Mouse (Mus musculus) intestine, embryonic 16.5 days (tissue): Measurements from ENCODE around the gene Dnajc12. TPM values are rescaled to one million over a fixed set of nuclear protein-coding genes. Genes with fewer than 3 reads are reported as not detected.
"Not testable (repeated sequence)": the region's sequence is repeated elsewhere in the genome, so short reads cannot be mapped to it uniquely, and the experiment has no call there.

Experiments
- ATAC-seq: fragments of 200-750 bp; cut with Nextera tagmentation; 2 replicates; pipeline ENCODE4 v1.8.0; 2017; ENCODE audit warnings: moderate TSS enrichment, moderate library complexity
- H3K27ac ChIP-seq: fragments of 300-500 bp; sonication (generic); 2 replicates; pipeline ENCODE4 v1.5.1; 2014; ENCODE audit warnings: mild to moderate bottlenecking, low read length
- H3K27me3 ChIP-seq: fragments of 300-500 bp; sonication (generic); replicated peaks from 2 replicates; pipeline ENCODE4 v1.6.1; 2014; ENCODE audit warnings: low read length, control low read depth, mixed read lengths; ENCODE audit not compliant: control insufficient read depth, insufficient read depth
- H3K36me3 ChIP-seq: fragments of 300-500 bp; sonication (generic); 2 replicates; pipeline ENCODE4 v1.6.1; 2014; ENCODE audit warnings: low read length, control low read depth; ENCODE audit not compliant: control insufficient read depth, insufficient read depth
- H3K4me1 ChIP-seq: fragments of 300-500 bp; sonication (generic); 2 replicates; pipeline ENCODE4 v1.6.1; 2014; ENCODE audit warnings: low read length, control low read depth, mixed read lengths; ENCODE audit not compliant: control insufficient read depth, insufficient read depth
- H3K4me2 ChIP-seq: fragments of 300-500 bp; sonication (generic); 2 replicates; pipeline ENCODE4 v1.6.1; 2014; ENCODE audit warnings: low read depth, low read length, control low read depth
- H3K4me3 ChIP-seq: fragments of 300-500 bp; sonication (generic); 2 replicates; pipeline ENCODE4 v1.5.1; 2014; ENCODE audit warnings: mild to moderate bottlenecking, low read length
- H3K9ac ChIP-seq: fragments of 300-500 bp; sonication (generic); 2 replicates; pipeline ENCODE4 v1.6.1; 2014; ENCODE audit warnings: low read depth, low read length
- H3K9me3 ChIP-seq: fragments of 300-500 bp; sonication (generic); 2 replicates; pipeline ENCODE4 v1.6.1; 2016; ENCODE audit warnings: low read length, control low read depth; ENCODE audit not compliant: control insufficient read depth
- WGBS: fragments of 180-500 bp; shearing (Covaris S2); extraction: QIAGEN DNeasy Blood & Tissue Kit; methylation state at CpG from one replicate; pipeline ENCODE4 v1.1.7; 2014; 5-methylcytosine and 5-hydroxymethylcytosine counted together
- polyA plus RNA-seq: library from polyadenylated mRNA; unstranded; fragments of >200 nt; fragmentation: Nextera tagmentation; extraction: Ambion mirVana; gene quantifications from 2 replicates; pipeline ENCODE4 v1.2.1, GENCODE M21; 2015

Gene Dnajc12
- polyA plus RNA-seq, 1 experiment from 2014 or later: 6.8 TPM

GRCm38 (mm10) chr10:63410162-63410956, 28.1 kb downstream of the Dnajc12 start:
- 62% methylated on average over 16 of the region's 16 CpGs for WGBS
- Histone ChIP-seq H3K27ac (no peak overlapping the region), H3K36me3 (no peaks in the 10 kb centered on the region), H3K9me3 (no peaks in the 10 kb centered on the region), H3K9ac (no peak overlapping the region), H3K4me1 (no peaks in the 10 kb centered on the region), H3K4me3 (no peak overlapping the region), H3K27me3 (no peaks in the 10 kb centered on the region), H3K4me2 (no peak overlapping the region)
- ATAC-seq: no peak

- H3K27me3 ChIP-seq, H3K36me3 ChIP-seq, H3K9me3 ChIP-seq, H3K27ac ChIP-seq, H3K9ac ChIP-seq, H3K4me2 ChIP-seq, H3K4me3 ChIP-seq, H3K4me1 ChIP-seq, ATAC-seq: not testable (repeated sequence)
- WGBS: 95% methylated on average over 6 of the region's 7 CpGs
Observed at GRCm38 (mm10) chr10:63411674-63412073, 29.4 kb downstream of the Dnajc12 start.

- Histone ChIP-seq H3K4me3 (no peak overlapping the region), H3K27me3 (no peaks in the 10 kb centered on the region), H3K9ac (no peak overlapping the region), H3K4me1 (no peaks in the 10 kb centered on the region), H3K4me2 (no peak overlapping the region), H3K36me3 (no peaks in the 10 kb centered on the region), H3K9me3 (no peaks in the 10 kb centered on the region), H3K27ac (no peak overlapping the region)
- ATAC-seq: no peak
- WGBS: 85% methylated on average over 17 of the region's 17 CpGs
Observed at GRCm38 (mm10) chr10:63412756-63413155, 30.5 kb downstream of the Dnajc12 start.

- Histone ChIP-seq H3K9ac (no peak overlapping the region), H3K36me3 (no peaks in the 10 kb centered on the region), H3K27me3 (no peaks in the 10 kb centered on the region), H3K27ac (no peak overlapping the region), H3K4me2 (no peak overlapping the region), H3K4me1 (no peaks in the 10 kb centered on the region), H3K9me3 (no peaks in the 10 kb centered on the region), H3K4me3 (no peak overlapping the region)
- WGBS: 49% methylated on average over 7 of the region's 7 CpGs
- no peak for ATAC-seq
Observed at GRCm38 (mm10) chr10:63415287-63415686, 33.0 kb downstream of the Dnajc12 start.

GRCm38 (mm10) chr10:63415850-63416249, 33.6 kb downstream of the Dnajc12 start:
- H3K4me2 ChIP-seq: no peak overlapping the region
- H3K36me3 ChIP-seq: no peaks in the 10 kb centered on the region
- H3K27ac ChIP-seq: no peak overlapping the region
- 49% methylated on average over 7 of the region's 7 CpGs for WGBS
- H3K9ac ChIP-seq: no peak overlapping the region
- H3K4me3 ChIP-seq: no peak overlapping the region
- no peaks in the 10 kb centered on the region for H3K27me3 ChIP-seq
- no peak for ATAC-seq
- no peaks in the 10 kb centered on the region for H3K4me1 ChIP-seq
- no peaks in the 10 kb centered on the region for H3K9me3 ChIP-seq

GRCm38 (mm10) chr10:63417061-63417460, 34.8 kb downstream of the Dnajc12 start:
- H3K27me3 ChIP-seq: no peaks in the 10 kb centered on the region
- H3K4me1 ChIP-seq: no peaks in the 10 kb centered on the region
- no peaks in the 10 kb centered on the region for H3K9me3 ChIP-seq
- H3K4me2 ChIP-seq: no peak overlapping the region
- no peak overlapping the region for H3K27ac ChIP-seq
- no peak for ATAC-seq
- H3K4me3 ChIP-seq: no peak overlapping the region
- WGBS: 48% methylated on average over 5 of the region's 5 CpGs
- no peaks in the 10 kb centered on the region for H3K36me3 ChIP-seq
- no peak overlapping the region for H3K9ac ChIP-seq

- Histone ChIP-seq H3K36me3 (no peaks in the 10 kb centered on the region), H3K4me1 (no peaks in the 10 kb centered on the region), H3K9me3 (no peaks in the 10 kb centered on the region), H3K4me2 (no peak within 1 kb of the TSS), H3K27ac (no peak within 1 kb of the TSS), H3K27me3 (no peaks in the 10 kb centered on the region), H3K9ac (no peak within 1 kb of the TSS), H3K4me3 (no peak within 1 kb of the TSS)
- 84% methylated on average over 18 of the region's 18 CpGs for WGBS
- no peak for ATAC-seq
Observed at GRCm38 (mm10) chr10:63421739-63422735, 39.8 kb downstream of the Dnajc12 start, which contains the start of gene Gm7075. Gene Gm7075 (minus strand): TSS chr10:63421789.

- WGBS: 81% methylated on average over 5 of the region's 5 CpGs
- Histone ChIP-seq H3K4me1 (no peaks in the 10 kb centered on the region), H3K27me3 (no peaks in the 10 kb centered on the region), H3K9me3 (no peaks in the 10 kb centered on the region), H3K9ac (no peak overlapping the region), H3K4me3 (no peak overlapping the region), H3K27ac (no peak overlapping the region), H3K36me3 (no peaks in the 10 kb centered on the region), H3K4me2 (no peak overlapping the region)
- ATAC-seq: no peak
Observed at GRCm38 (mm10) chr10:63422736-63422992, 40.4 kb downstream of the Dnajc12 start.

GRCm38 (mm10) chr10:63423591-63424474, 41.6 kb downstream of the Dnajc12 start:
- H3K9ac ChIP-seq: no peak overlapping the region
- no peaks in the 10 kb centered on the region for H3K4me1 ChIP-seq
- ATAC-seq: no peak
- no peaks in the 10 kb centered on the region for H3K27me3 ChIP-seq
- WGBS: 88% methylated on average over 9 of the region's 9 CpGs
- no peak overlapping the region for H3K4me3 ChIP-seq
- H3K9me3 ChIP-seq: no peaks in the 10 kb centered on the region
- H3K36me3 ChIP-seq: no peaks in the 10 kb centered on the region
- H3K27ac ChIP-seq: no peak overlapping the region
- H3K4me2 ChIP-seq: no peak overlapping the region
